Mouse (Mus musculus) spleen, postnatal 10 days (tissue): Measurements from ENCODE around the gene Klhdc9.
"Not testable (repeated sequence)": the region's sequence is repeated elsewhere in the genome, so short reads cannot be mapped to it uniquely, and the experiment has no call there.

ENCODE experiments used
- DNase-seq, 2 experiments: peaks; one replicate each; pipeline ENCODE4 v3.0.0; 2021 to 2022; ENCODE audit warnings: low spot score in 2 of 2

Klhdc9 gene

DNA sequence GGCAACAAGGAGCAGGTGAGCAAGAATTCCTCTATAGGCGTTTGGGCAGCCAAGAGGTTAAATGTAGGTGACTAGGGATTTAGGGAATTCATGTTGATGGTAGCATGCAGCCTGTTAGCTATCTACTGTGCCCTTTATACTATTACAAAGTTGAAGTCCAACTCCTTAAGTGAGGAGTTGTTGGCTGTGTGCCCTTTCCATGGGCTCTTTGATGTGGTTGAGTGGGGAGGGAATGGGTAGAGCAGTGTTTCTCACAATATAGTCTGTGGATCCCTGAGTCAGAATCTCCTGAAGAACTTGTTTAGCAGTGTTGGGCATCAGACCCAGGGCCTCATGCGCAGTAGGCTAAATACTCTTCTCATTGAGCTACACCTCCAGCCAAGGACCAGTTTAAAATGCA is 3.8 kb downstream of the Klhdc9 start:
- no peak for DNase-seq

GRCm38 (mm10) chr1:171355812-171356340 is 4.7 kb downstream of the Klhdc9 start:
- peak in 1 of 2 experiments; percentile 65 for DNase-seq

- no peak for DNase-seq
Observed at GRCm38 (mm10) chr1:171349210-171349609, 11.4 kb downstream of the Klhdc9 start.

DNA sequence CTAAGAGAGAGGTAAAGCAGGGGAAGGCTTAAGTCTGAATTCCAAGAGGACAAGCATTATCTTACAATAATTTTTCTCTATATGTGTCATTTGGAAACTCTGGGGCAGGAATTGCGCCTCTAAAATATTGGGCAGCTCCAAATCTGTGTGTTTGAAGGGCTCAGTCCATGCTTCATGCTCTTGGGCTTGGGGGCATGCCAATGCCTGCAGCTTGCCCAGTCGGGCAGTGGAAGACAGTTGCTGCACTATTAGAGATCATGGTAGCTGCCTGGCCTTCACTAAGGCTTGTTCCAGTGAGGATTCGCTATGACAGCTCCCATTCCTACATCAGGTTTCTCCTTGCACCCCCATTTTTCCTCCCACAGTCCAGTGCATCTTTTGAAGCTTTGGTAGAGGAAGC is 11.9 kb downstream of the Klhdc9 start:
- DNase-seq, result no peak

DNA sequence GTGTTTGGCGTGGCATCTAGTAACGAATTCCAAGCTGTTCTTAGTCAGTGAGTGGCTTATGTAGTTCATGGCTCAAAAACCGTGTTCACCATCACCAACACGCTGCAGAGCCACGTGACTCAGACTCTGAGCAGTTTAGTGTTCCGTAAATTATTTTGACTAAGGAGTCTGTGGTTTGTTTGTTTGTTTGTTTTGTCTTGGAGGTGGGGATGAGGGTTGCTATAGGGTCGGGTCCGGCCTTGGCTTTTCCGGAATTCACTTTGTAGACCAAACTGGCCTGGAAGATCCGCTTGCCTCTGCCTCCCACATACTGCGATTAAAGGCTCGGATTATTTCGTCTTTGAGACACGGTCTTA is 14.5 kb downstream of the Klhdc9 start:
- DNase-seq, result no peak

- peak; percentile 77 to 94 for DNase-seq
Observed at GRCm38 (mm10) chr1:171345225-171346094, 15.1 kb downstream of the Klhdc9 start, which contains the start of the genes Nit1 and Pfdn2. Nit1 (minus strand) TSS chr1:171345646. Pfdn2 (plus strand) TSS chr1:171345670.

GRCm38 (mm10) chr1:171344715-171345114 is 15.9 kb downstream of the Klhdc9 start:
- no peak for DNase-seq

DNA sequence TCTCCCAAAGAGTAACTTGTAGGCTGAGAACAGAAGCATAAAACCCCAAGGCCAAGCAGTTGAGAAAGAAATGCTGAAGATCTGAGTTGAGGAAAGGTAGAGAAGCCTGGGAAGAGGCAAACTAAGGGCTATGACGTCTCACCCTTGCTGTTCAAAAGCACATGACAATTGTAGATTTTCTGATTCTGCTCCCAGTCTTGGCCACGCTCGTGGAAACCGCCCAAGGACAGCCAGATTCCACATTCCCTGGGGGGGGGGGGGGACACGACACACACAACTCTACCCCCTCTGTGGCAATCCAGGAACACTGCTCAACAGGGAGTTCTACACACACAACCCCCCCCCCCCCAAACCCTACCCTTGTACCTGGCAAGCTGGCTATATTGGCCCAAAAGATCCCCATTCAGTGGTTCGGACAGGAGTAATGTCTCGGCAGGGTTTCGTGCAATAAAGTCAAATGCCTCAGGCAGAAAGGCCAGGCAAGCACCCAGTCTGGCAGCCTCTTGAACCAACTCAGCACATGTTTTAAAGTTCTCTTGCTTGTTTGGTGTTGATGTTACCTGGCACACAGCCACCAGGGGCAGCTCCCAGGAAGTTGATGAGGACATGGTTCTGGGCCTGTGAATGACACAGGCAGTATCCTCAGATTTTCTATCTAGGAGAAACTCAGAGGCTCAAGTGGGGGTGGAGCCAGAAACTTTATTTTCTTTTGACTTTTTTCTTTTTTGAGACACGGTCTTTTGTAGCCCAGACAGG is 16.5 kb downstream of the Klhdc9 start:
- DNase-seq, result peak in 1 of 2 experiments; percentile 32

DNA sequence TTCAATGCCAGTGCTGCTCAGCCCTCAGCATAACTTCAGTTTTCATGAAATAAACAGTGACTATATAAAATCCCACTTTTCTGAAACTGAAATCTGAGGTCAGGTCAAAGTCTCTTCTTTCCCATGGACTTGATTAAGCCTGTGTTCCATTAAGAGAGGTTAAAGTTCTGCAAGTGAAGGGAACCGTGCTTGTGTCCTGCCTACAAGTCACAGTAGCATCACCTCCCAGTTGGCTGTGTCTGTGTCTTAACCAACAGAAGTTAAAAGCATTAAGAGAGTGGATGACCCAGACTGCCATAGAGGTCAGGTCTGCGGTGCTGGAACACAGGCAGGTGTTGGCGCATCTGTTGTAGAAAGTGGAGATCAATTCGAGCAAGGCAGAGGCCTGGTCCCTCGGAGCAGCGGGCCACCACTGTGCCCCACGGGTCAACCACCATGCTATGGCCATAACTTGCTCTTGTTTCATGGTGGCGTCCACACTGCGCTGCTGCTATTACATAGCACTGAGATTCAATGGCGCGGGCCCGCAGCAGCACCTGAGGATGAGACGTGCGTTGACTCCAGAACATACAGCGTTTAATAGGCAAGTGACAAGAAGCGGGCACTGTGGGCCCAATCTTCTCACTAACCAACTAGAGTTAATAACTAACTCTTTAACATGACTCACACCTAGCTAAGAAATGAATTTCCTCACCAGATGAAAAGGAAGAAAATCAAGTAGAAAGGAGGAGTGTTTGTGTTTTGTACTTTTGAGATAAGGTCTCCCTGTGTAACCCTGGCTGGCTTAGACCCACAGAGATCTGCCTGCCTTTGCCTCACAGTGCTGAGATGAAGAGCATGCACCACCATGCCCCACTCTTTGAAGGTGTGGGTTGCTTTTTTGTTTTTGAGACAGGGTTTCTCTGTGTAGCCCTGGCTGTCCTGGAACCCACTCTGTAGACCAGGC is 18.1 kb downstream of the Klhdc9 start:
- no peak for DNase-seq

- DNase-seq, result no peak
Observed at GRCm38 (mm10) chr1:171330216-171330560, 30.4 kb downstream of the Klhdc9 start.

- peak; percentile 46 to 47 for DNase-seq
Observed at GRCm38 (mm10) chr1:171329433-171330215, 31.0 kb downstream of the Klhdc9 start.

- DNase-seq, result peak; percentile 90 to 94
Observed at GRCm38 (mm10) chr1:171328839-171329432, 31.7 kb downstream of the Klhdc9 start, which contains the start of gene Dedd. Dedd (plus strand) TSS chr1:171329145.

DNA sequence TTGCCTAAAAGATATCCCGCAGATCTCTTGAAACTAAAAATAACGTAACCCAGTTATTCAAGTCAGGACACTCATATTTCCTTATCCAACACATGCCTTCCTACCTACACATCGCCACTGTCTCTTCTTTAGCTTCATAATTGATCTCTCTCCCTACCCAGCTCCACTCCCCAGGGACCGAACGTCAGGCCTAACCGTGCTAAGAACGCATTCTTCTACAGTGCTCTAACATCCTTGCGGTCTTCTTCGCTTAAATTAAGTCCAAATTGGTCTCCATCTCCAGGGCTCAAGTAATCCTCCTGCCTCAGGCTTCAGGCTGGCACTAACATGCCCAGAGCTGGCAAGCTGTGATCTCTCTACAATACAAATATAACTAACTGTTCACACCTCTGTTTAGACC is 32.4 kb downstream of the Klhdc9 start:
- peak in 1 of 2 experiments; percentile 36 for DNase-seq

- not testable (repeated sequence) for DNase-seq
Observed at GRCm38 (mm10) chr1:171326588-171326987, 34.0 kb downstream of the Klhdc9 start.

DNA sequence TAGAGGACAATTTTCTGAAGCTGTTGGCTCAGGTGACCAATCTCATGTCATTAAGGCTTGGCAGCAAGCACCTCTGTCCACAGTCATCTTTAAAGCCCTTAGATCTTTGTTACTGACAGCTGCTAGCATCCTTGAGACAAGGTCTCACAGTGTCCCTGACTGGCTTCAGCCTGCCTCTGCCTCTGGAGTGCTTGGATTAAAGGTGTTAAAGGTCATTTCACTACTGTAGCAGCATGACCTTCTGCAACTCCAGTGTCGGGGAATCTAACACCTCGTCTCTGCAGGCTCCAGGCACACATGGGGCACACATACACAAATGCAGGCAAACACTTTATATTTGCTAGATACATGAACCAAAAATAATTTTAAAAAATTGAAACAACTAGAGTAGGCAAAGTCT is 35.0 kb downstream of the Klhdc9 start:
- no peak for DNase-seq

DNA sequence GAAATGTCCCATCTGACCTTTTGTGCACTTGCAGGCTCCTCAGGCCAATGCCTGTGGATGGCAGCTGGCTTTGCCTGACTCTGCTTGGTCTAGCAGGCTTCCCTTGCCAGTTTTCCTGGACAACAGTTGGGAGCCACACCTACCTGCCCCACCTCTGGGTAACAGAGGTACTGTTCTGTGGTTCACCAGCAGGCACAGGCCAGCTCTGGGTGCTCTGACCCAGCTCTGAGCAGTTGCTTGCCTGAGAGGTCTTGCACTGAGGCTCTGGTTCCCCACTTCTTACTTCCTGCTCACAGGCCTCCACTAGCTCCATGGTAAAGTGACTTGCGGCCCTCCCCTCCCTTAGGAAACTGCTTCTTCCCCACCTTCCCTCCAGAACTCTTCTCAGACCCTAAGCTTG is 38.6 kb downstream of the Klhdc9 start:
- DNase-seq, result no peak

GRCm38 (mm10) chr1:171321415-171321814 is 39.2 kb downstream of the Klhdc9 start:
- DNase-seq, result peak in 1 of 2 experiments; percentile 48

- no peak for DNase-seq
Observed at GRCm38 (mm10) chr1:171320151-171320550, 40.4 kb downstream of the Klhdc9 start.

DNA sequence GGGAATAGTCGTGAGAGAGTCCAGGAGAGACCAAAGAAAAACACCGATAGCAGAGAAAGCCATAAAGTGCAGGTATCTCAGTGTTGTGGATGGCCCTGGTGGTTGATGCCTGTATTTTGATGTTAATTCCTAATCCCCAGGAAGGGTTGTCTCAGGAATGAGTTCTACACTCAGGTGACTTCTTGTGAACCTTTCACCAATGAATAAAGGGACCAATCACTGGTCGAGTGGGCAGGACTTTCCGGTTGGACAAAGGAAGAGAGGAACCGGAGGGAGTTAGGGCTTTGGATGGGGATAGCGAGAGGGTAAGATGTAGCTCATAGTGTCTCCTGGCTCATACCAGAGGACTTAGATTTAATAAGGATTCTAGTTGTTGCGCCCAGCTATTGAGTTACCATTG is 40.9 kb downstream of the Klhdc9 start:
- no peak for DNase-seq

- DNase-seq, result no peak
Observed at GRCm38 (mm10) chr1:171309321-171309720, 51.3 kb downstream of the Klhdc9 start.
